Mouse (Mus musculus) brain, embryonic 14.5 days (tissue): ENCODE measurements at regions not wholly inside any gene's neighbourhood (a gene's known extent, or its start where the extent isn't known, plus 50 kb on each side); places are given as distances from the start of the nearest gene placed in this dataset.
"Not testable (repeated sequence)": the region's sequence is repeated elsewhere in the genome, so short reads cannot be mapped to it uniquely, and the experiment has no call there.

Experiments used
- CTCF ChIP-seq: fragments of 200-500 bp; IDR thresholded peaks from 2 replicates; pipeline ENCODE4 v1.5.1; 2012; ENCODE audit warnings: inconsistent platforms, mild to moderate bottlenecking, moderate library complexity, borderline replicate concordance; ENCODE audit not compliant: insufficient read depth, insufficient read length; ENCODE audit errors: extremely low read depth
- POLR2A ChIP-seq: fragments of 200-500 bp; IDR thresholded peaks from 2 replicates; pipeline ENCODE4 v1.6.1; 2012; ENCODE audit warnings: mild to moderate bottlenecking, inconsistent platforms, borderline replicate concordance; ENCODE audit not compliant: poor library complexity, insufficient read depth, insufficient read length, severe bottlenecking; ENCODE audit errors: extremely low read depth

GRCm38 (mm10) chr17:13590240-13590837 is 170.0 kb upstream of the Afdn start:
- TF ChIP-seq CTCF, POLR2A: not testable (repeated sequence)
